Mouse (Mus musculus): Measurements from ENCODE around the gene Mrpl24.

- TF ChIP-seq CTCF (IDR thresholded peaks at IDR 0.05; ENCODE audit: low read depth) (no peak), EP300 (IDR thresholded peaks at IDR 0.05; ENCODE audit: low read depth) (no peak)
Measured at GRCm38 (mm10) chr3:87903821-87904220, 15.5 kb upstream of the Mrpl24 start.
